Mouse (Mus musculus): Measurements from ENCODE around the gene Sytl3. TPM values are rescaled to one million over a fixed set of nuclear protein-coding genes. Genes with fewer than 3 reads are reported as not detected.
"Not testable (repeated sequence)": the region's sequence is repeated elsewhere in the genome, so short reads cannot be mapped to it uniquely, and the experiment has no call there.

Gene Sytl3
- 0.16 TPM in 1 of 2 replicates, not detected in the other for polyA plus RNA-seq (2014; fragmentation: Nextera tagmentation; extraction: Ambion mirVana)

DNA sequence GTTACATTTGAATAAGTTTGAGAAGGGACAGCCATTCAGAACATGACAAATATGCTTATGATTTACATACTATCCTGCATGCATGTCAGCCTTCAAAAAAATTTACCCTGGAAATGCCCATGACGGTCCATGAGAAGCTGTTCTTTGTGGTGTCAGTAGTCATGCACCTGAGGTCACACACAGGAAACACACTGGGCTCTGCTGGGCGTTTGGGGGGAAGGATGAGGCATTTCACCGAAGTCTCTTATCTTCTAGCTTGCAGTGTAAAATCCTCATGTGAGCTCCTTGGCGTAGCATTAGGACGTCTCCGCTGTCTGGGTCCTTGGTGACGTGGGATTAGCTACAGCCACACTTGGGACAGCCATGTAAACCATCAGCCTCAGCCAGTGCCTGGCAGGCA lies at the start of gene Sytl3:
Sytl3 (plus strand) TSS at position 293 of the 400 bp plus-strand sequence.
- H3K27ac ChIP-seq (ENCODE audit: low read depth, low read length); H3K4me1 ChIP-seq (ENCODE audit: control insufficient read depth, insufficient read depth, low read length); H3K27me3 ChIP-seq (ENCODE audit: control insufficient read depth, insufficient read depth, low read length); H3K9ac ChIP-seq (ENCODE audit: low read length); H3K4me2 ChIP-seq (ENCODE audit: low read depth); ATAC-seq (ENCODE audit: insufficient read depth, low FRiP score, low TSS enrichment); H3K9me3 ChIP-seq (ENCODE audit: control insufficient read depth, low read length); DNase-seq (ENCODE audit: low spot score); H3K36me3 ChIP-seq (ENCODE audit: control insufficient read depth, insufficient read depth, low read length); H3K4me3 ChIP-seq (ENCODE audit: low read depth, low read length): not testable (repeated sequence)
- WGBS, result 77% methylated on average over 3 of the region's 7 CpGs

DNA sequence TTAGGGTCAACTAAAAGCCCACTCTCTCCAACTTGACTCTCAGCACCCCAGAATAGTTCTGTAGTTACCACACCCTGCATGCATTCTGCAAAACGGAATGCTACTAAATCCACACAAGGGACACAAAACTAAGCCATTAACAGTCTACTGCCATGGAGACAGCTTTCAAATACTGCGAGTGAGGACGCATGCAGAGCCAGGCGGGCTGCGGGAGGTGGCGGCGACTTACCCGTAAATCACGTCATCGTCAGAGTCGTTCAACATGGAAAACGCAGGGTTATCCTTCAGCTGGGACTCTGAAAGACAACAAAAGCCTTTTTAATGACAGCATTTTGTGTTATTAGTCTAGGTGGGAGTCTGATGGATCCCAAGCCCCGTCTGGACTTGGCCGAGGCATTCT lies 45.4 kb upstream of the Sytl3 start:
- H3K4me3 ChIP-seq (ENCODE audit: low read depth, low read length); ATAC-seq (ENCODE audit: insufficient read depth, low FRiP score, low TSS enrichment): not testable (repeated sequence)
- WGBS, result 61% methylated on average over 11 of the region's 14 CpGs

GRCm38 (mm10) chr17:6614316-6614715 lies 44.6 kb upstream of the Sytl3 start:
- 93% methylated on average over 4 of the region's 9 CpGs for WGBS
- ATAC-seq (ENCODE audit: insufficient read depth, low FRiP score, low TSS enrichment); H3K9ac ChIP-seq (ENCODE audit: low read length): not testable (repeated sequence)

More for the DNA sequence above, 45.4 kb upstream of the Sytl3 start:
- H3K9ac ChIP-seq (ENCODE audit: low read length); H3K9me3 ChIP-seq (ENCODE audit: control insufficient read depth, low read length); H3K4me2 ChIP-seq (ENCODE audit: low read depth); DNase-seq (ENCODE audit: low spot score); H3K27ac ChIP-seq (ENCODE audit: low read depth, low read length); H3K36me3 ChIP-seq (ENCODE audit: control insufficient read depth, insufficient read depth, low read length); H3K4me1 ChIP-seq (ENCODE audit: control insufficient read depth, insufficient read depth, low read length); H3K27me3 ChIP-seq (ENCODE audit: control insufficient read depth, insufficient read depth, low read length): not testable (repeated sequence)

GRCm38 (mm10) chr17:6616731-6617130 lies 42.2 kb upstream of the Sytl3 start:
- not testable (repeated sequence) for H3K36me3 ChIP-seq (ENCODE audit: control insufficient read depth, insufficient read depth, low read length); DNase-seq (ENCODE audit: low spot score); H3K9me3 ChIP-seq (ENCODE audit: control insufficient read depth, low read length); ATAC-seq (ENCODE audit: insufficient read depth, low FRiP score, low TSS enrichment); H3K4me2 ChIP-seq (ENCODE audit: low read depth); H3K27me3 ChIP-seq (ENCODE audit: control insufficient read depth, insufficient read depth, low read length); H3K4me1 ChIP-seq (ENCODE audit: control insufficient read depth, insufficient read depth, low read length); H3K9ac ChIP-seq (ENCODE audit: low read length); H3K27ac ChIP-seq (ENCODE audit: low read depth, low read length); H3K4me3 ChIP-seq (ENCODE audit: low read depth, low read length)
- 97% methylated on average over 9 of the region's 9 CpGs for WGBS

More at GRCm38 (mm10) chr17:6614316-6614715, 44.6 kb upstream of the Sytl3 start:
- H3K36me3 ChIP-seq (ENCODE audit: control insufficient read depth, insufficient read depth, low read length); H3K4me3 ChIP-seq (ENCODE audit: low read depth, low read length); DNase-seq (ENCODE audit: low spot score); H3K4me2 ChIP-seq (ENCODE audit: low read depth); H3K9me3 ChIP-seq (ENCODE audit: control insufficient read depth, low read length); H3K27ac ChIP-seq (ENCODE audit: low read depth, low read length); H3K27me3 ChIP-seq (ENCODE audit: control insufficient read depth, insufficient read depth, low read length); H3K4me1 ChIP-seq (ENCODE audit: control insufficient read depth, insufficient read depth, low read length): not testable (repeated sequence)

- 40% methylated on average over 6 of the region's 13 CpGs for WGBS
- H3K27me3 ChIP-seq (ENCODE audit: control insufficient read depth, insufficient read depth, low read length); H3K27ac ChIP-seq (ENCODE audit: low read depth, low read length); ATAC-seq (ENCODE audit: insufficient read depth, low FRiP score, low TSS enrichment); H3K4me2 ChIP-seq (ENCODE audit: low read depth); H3K36me3 ChIP-seq (ENCODE audit: control insufficient read depth, insufficient read depth, low read length); DNase-seq (ENCODE audit: low spot score); H3K4me3 ChIP-seq (ENCODE audit: low read depth, low read length); H3K9ac ChIP-seq (ENCODE audit: low read length); H3K4me1 ChIP-seq (ENCODE audit: control insufficient read depth, insufficient read depth, low read length); H3K9me3 ChIP-seq (ENCODE audit: control insufficient read depth, low read length): not testable (repeated sequence)
These were observed 41.0 kb upstream of the Sytl3 start for GRCm38 (mm10) chr17:6617689-6618400.

DNA sequence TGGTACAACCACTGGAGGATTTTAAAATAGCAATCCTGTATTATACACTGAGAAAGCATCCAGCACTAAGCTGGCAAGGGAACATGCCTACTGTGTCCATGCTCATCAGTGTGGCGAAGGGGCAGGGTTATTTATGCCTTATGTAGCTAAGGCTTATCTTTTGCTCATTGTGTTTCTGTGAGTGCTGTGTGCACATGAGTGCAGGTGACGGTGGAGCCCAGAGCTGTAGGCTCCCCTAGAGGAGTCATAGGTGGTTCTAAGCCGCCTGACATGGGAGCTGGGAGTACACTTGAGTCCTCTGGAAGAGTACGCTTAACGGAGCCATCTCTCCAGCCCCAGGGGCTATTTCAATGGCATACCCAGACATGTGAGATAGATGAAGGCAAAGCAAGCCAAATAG lies 39.6 kb upstream of the Sytl3 start:
- not testable (repeated sequence) for H3K4me3 ChIP-seq (ENCODE audit: low read depth, low read length); H3K27me3 ChIP-seq (ENCODE audit: control insufficient read depth, insufficient read depth, low read length); H3K4me1 ChIP-seq (ENCODE audit: control insufficient read depth, insufficient read depth, low read length); H3K27ac ChIP-seq (ENCODE audit: low read depth, low read length); ATAC-seq (ENCODE audit: insufficient read depth, low FRiP score, low TSS enrichment); DNase-seq (ENCODE audit: low spot score); H3K36me3 ChIP-seq (ENCODE audit: control insufficient read depth, insufficient read depth, low read length); H3K9ac ChIP-seq (ENCODE audit: low read length); H3K9me3 ChIP-seq (ENCODE audit: control insufficient read depth, low read length); H3K4me2 ChIP-seq (ENCODE audit: low read depth)
- WGBS, result 89% methylated on average over 5 of the region's 5 CpGs

- H3K27me3 ChIP-seq (ENCODE audit: control insufficient read depth, insufficient read depth, low read length); H3K27ac ChIP-seq (ENCODE audit: low read depth, low read length); H3K36me3 ChIP-seq (ENCODE audit: control insufficient read depth, insufficient read depth, low read length); H3K9me3 ChIP-seq (ENCODE audit: control insufficient read depth, low read length); DNase-seq (ENCODE audit: low spot score); ATAC-seq (ENCODE audit: insufficient read depth, low FRiP score, low TSS enrichment); H3K4me3 ChIP-seq (ENCODE audit: low read depth, low read length); H3K4me1 ChIP-seq (ENCODE audit: control insufficient read depth, insufficient read depth, low read length); H3K4me2 ChIP-seq (ENCODE audit: low read depth); H3K9ac ChIP-seq (ENCODE audit: low read length): not testable (repeated sequence)
- WGBS, result 81% methylated on average over 5 of the region's 6 CpGs
These were observed 38.9 kb upstream of the Sytl3 start for GRCm38 (mm10) chr17:6620035-6620434.

GRCm38 (mm10) chr17:6620730-6621451 lies 38.0 kb upstream of the Sytl3 start:
- not testable (repeated sequence) for ATAC-seq (ENCODE audit: insufficient read depth, low FRiP score, low TSS enrichment); H3K9me3 ChIP-seq (ENCODE audit: control insufficient read depth, low read length); H3K27me3 ChIP-seq (ENCODE audit: control insufficient read depth, insufficient read depth, low read length); H3K36me3 ChIP-seq (ENCODE audit: control insufficient read depth, insufficient read depth, low read length); H3K27ac ChIP-seq (ENCODE audit: low read depth, low read length); H3K9ac ChIP-seq (ENCODE audit: low read length); H3K4me2 ChIP-seq (ENCODE audit: low read depth); DNase-seq (ENCODE audit: low spot score); H3K4me3 ChIP-seq (ENCODE audit: low read depth, low read length); H3K4me1 ChIP-seq (ENCODE audit: control insufficient read depth, insufficient read depth, low read length)
- 86% methylated on average over 17 of the region's 20 CpGs for WGBS

DNA sequence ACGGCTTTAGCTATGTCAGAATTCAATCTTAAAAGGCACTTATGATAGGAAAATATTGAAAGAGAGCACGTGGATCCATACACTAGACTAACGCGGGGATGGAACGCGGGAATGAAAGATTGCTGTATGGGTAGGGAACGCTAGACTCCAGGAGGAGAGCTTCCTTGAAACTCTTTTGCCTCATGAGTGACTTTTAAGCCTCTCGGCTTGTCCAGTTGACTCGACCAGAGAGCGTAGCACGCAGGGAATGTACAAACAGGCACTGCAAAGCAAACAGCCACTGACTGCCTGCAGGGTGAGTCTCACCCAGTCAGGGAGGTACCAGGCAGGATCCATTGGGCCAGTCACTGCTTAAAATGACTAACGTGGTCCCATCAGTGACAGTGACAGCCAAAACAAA lies 36.9 kb upstream of the Sytl3 start:
- H3K9ac ChIP-seq (ENCODE audit: low read length); H3K4me1 ChIP-seq (ENCODE audit: control insufficient read depth, insufficient read depth, low read length); H3K4me2 ChIP-seq (ENCODE audit: low read depth); H3K4me3 ChIP-seq (ENCODE audit: low read depth, low read length); H3K9me3 ChIP-seq (ENCODE audit: control insufficient read depth, low read length); H3K27ac ChIP-seq (ENCODE audit: low read depth, low read length); H3K27me3 ChIP-seq (ENCODE audit: control insufficient read depth, insufficient read depth, low read length); H3K36me3 ChIP-seq (ENCODE audit: control insufficient read depth, insufficient read depth, low read length); DNase-seq (ENCODE audit: low spot score); ATAC-seq (ENCODE audit: insufficient read depth, low FRiP score, low TSS enrichment): not testable (repeated sequence)
- WGBS, result 90% methylated on average over 11 of the region's 12 CpGs
